Mouse (Mus musculus) embryonic fibroblast, embryonic 13.5 days (primary cell): ENCODE results near the gene Tenm4. TPM values are rescaled to one million over a fixed set of nuclear protein-coding genes. Genes with fewer than 3 reads are reported as not detected.
A peak's percentile ranks its signal among the peaks of the same experiment; 100 is the strongest.

Experiments
- H3K27ac ChIP-seq: 2 replicates; pipeline ENCODE4 v1.5.1; 2012; ENCODE audit warnings: low read length, control low read depth, inconsistent platforms; ENCODE audit not compliant: insufficient read depth
- H3K4me1 ChIP-seq: 2 replicates; pipeline ENCODE4 v1.6.1; 2011; ENCODE audit warnings: low read length; ENCODE audit not compliant: control insufficient read depth, insufficient read depth
- H3K4me3 ChIP-seq: 2 replicates; pipeline ENCODE4 v1.5.1; 2011; ENCODE audit warnings: mild to moderate bottlenecking, control low read depth, low read length; ENCODE audit not compliant: insufficient read depth
- CTCF ChIP-seq: IDR thresholded peaks from 2 replicates; pipeline ENCODE4 v1.5.1; 2011; ENCODE audit warnings: mild to moderate bottlenecking, control low read depth, low read length, moderate library complexity, borderline replicate concordance; ENCODE audit not compliant: insufficient read depth
- POLR2A ChIP-seq: IDR thresholded peaks from 2 replicates; pipeline ENCODE4 v1.6.1; 2011; ENCODE audit warnings: low read depth, mild to moderate bottlenecking, control low read depth, low read length, moderate library complexity
- polyA plus RNA-seq: library from polyadenylated mRNA; stranded (reverse); fragments of >200 nt; gene quantifications from 2 replicates; pipeline ENCODE4 v1.2.4, GENCODE M21; 2011; ENCODE audit warnings: low read depth; ENCODE audit not compliant: missing spikeins, insufficient read length

Gene Tenm4
- polyA plus RNA-seq, 1 experiment: 17.3 TPM

DNA sequence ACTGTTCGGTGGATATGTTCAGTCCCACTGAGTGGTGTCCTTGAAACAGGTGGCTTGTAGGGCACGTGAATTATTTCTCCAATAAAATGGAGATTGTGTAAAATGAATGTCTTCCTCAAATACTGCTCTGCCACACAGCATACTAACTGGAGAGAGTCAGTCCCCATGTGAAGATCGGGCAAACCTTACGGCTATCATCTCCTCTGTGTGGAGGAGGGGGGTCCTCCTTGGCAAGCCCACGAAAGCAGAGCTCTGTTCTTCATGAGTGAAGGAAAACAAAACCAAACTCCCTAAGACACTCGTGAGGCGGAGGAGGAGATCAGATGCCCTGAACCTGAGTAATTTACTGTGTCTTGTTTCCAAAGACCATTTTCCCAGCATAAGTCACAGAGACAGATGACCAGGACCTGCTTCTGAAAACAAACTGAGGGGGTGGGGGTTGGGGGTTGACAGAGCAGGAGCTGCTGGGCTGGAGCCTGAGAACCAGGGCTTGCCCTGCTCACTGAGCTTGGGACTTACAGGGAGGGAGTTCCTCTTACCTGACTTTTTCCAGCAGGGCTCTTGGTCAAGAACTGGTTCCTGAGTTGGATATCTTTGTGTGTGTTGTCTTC lies 464.9 kb downstream of the Tenm4 start:
- no peak overlapping the region for H3K4me3 ChIP-seq

DNA sequence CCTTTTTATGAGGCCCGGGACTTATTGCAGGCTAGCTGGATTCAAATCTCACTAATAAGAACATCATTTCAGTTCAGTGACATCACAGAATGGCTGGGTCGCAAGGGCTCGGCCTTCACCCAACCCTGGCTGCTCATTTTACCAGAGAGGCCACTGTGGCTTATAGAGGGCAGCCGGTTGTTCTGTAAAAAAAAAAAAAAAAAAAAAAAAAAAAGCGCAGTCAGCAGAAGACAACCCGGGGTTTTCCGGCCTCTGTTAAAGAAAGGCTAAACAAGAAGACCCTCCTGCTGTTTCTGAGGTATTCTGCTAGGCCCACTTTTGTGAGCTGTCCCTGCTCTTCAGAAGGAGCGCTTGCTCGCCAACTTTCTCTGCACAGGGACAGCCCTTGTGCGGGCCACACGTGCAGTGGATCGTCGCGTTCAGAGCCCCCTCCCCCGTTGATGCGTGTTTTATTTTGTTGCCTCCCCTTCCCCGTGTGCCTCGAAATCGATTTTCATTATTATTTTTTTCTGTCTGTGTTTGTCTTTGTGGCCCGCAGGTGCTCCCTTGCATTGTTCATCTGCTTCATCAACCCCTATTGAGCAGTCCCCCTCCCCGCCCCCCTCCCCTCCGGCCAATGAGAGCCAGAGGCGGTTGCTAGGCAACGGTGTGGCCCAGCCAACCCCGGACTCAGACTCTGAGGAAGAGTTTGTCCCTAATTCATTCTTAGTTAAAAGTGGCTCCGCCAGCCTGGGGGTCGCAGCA lies 472.6 kb downstream of the Tenm4 start:
- TF ChIP-seq CTCF (no peak), POLR2A (no peak)
- Histone ChIP-seq H3K4me3 (peak overlapping the region; percentile 30; the same call in 1 of the 2 replicates), H3K27ac (no peak overlapping the region), H3K4me1 (no peaks in the 10 kb centered on the region)

More for the DNA sequence above, 464.9 kb downstream of the Tenm4 start:
- TF ChIP-seq POLR2A (no peak), CTCF (no peak)
- H3K4me1 ChIP-seq: no peaks in the 10 kb centered on the region
- H3K27ac ChIP-seq: no peak overlapping the region

DNA sequence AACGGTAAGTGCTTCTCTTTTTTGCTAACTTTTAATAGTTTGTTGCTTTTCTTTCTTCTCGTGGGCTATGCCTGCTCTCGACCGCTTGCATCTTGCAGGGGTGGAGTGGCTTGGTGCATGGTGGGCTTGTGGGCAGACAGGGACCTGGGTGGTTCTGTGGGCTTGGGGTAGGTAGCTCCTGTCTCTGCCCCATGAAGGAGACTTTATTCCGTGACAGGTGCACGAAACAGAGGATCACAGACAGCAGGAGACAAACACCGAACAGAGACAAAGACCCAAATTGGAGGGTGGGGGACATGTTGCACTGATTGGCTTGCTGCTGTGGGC lies 473.1 kb downstream of the Tenm4 start:
- H3K27ac ChIP-seq: no peak overlapping the region
- TF ChIP-seq POLR2A (no peak), CTCF (no peak)
- no peak overlapping the region for H3K4me3 ChIP-seq
- no peaks in the 10 kb centered on the region for H3K4me1 ChIP-seq

DNA sequence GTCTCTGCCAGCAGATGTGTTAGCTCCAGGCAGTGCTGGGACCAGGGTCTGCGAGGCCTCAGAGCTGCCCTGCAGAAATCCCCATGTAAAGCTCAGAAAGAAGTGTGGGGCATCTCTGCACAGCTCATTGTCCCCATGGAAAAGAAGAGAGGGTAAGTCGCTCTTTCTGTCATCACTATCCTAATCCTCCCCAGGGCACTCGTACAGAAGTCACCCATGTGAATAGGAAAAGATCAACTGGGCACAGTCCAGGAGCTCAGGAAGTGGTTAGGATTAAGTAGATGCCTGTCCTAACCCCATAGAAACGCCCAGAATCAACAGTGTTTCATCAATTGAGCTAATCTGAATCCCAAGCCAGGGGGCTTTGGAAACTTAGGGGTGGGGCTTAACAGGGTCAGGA lies 476.6 kb downstream of the Tenm4 start:
- Histone ChIP-seq H3K4me1 (no peaks in the 10 kb centered on the region), H3K27ac (no peak overlapping the region), H3K4me3 (no peak overlapping the region)
- TF ChIP-seq CTCF (no peak), POLR2A (no peak)

DNA sequence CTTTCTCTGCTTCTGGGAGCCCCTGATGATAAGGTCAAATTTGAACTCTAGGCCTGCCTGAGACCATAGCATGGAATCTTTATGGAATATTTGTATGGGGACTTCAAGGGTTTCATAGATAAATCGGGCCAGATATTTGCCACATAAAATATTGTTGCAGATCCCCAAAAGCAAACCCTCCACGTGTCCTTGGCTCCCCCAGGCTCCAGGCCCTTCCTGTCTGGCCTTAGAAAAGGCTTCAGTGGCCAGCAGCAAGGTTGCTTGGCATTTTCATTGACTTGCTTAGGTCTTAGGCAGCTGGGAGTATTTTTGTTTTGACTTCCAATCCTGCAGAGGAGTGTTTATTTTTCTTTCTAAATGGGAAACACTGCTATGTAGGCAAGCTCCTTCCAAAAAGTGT lies 477.6 kb downstream of the Tenm4 start:
- TF ChIP-seq POLR2A (no peak), CTCF (no peak)
- no peaks in the 10 kb centered on the region for H3K4me1 ChIP-seq
- no peak overlapping the region for H3K27ac ChIP-seq
- no peak overlapping the region for H3K4me3 ChIP-seq

DNA sequence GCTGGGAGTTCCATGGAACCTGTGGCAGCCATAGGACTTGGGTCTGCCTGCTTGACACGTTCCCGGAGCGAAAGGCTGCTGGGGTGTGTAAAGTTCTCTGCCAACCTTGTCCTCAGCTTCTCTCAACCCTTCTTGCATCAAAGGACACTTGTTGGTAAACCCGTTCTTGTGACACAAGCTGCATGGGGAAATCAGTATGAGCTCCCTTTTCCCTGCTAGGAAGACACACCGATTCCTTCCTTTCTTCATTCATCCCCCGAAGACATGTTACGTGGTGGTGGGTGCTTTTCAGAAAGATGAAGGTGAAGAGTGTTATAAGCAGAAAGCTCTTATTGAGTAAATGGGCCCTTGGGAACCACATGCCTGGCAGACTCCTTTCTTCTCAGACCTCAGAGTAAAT lies 478.1 kb downstream of the Tenm4 start:
- Histone ChIP-seq H3K27ac (no peak overlapping the region), H3K4me3 (no peak overlapping the region)

DNA sequence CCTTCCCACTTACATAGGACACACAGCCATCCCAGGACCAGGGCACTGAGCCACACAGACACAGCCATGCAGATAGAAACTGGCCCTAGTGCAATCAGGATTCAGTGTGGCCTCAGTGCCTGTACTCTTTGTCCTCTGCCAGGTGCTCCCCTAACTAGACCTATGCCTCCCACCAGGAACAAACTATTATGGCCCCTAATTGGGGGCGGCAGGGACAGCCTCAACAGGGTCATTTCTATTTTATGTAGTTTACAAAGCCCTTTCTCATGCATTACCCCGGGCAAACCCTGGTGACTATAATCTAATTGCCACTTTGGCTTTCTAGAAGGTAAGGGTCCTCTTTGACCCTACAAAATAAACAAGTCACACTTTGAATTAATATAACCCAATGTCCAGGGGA lies 479.4 kb downstream of the Tenm4 start:
- TF ChIP-seq POLR2A (no peak), CTCF (no peak)
- Histone ChIP-seq H3K4me3 (no peak overlapping the region), H3K27ac (no peak overlapping the region), H3K4me1 (no peaks in the 10 kb centered on the region)

More for the DNA sequence above, 478.1 kb downstream of the Tenm4 start:
- no peak for TF ChIP-seq POLR2A
- TF ChIP-seq CTCF: no peak
- no peaks in the 10 kb centered on the region for H3K4me1 ChIP-seq

DNA sequence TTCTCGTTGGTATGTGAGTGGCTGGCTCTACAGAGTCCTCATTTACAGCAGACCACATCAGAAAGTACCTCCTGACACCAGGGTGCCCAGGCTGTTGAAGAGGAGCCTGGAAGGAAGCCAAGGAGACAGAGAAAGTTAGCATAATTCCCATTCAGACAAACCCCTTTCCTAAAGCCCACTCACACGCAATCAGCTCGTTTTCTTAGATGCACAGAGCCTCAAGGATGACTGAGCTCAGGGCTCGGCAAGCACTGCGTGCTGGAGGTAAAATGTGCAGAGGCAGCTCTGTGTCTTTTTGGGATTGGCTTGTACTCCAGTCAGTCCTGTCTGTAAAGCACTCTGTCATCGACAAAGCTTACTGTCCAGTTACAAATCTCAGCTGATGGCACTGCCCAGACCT lies 480.0 kb downstream of the Tenm4 start:
- Histone ChIP-seq H3K27ac (no peak overlapping the region), H3K4me3 (no peak overlapping the region), H3K4me1 (no peaks in the 10 kb centered on the region)
- TF ChIP-seq CTCF: no peak
- TF ChIP-seq POLR2A: no peak

DNA sequence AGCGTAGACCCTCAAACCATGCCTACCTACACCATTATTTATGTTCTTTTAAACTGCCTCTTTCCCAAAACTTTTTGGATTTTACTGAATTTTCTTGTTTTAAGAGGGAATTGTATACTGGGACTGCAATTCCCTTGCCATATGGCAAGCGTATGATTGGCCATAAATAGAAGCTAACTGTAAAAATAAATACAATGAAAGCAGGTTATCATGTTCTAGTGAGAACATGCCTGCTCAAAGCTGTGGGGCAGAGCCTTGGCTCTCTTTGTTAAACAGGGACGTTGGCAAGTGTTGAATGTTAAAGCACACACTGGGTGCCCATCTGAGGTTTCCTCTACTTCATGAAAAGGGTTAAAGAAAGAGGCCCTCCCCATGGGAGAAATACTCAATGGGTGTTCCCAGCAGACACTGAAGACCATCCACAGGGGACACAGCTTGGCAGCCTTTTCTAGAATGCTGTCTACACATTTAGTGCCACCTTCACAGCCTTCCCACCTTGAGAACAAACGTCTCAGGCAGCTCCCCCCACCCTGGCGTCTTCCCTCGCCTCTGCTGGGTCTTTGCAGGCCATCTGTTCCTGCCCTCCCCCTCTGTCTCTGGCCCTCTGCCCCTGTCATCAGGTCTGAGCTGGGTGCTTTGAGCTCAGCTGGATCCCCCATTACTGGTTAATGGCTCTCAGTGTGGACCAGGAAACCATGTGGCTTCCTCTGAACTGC lies 480.7 kb downstream of the Tenm4 start:
- Histone ChIP-seq H3K4me1 (no peaks in the 10 kb centered on the region), H3K27ac (no peak overlapping the region), H3K4me3 (no peak overlapping the region)
- TF ChIP-seq POLR2A (no peak), CTCF (no peak)

DNA sequence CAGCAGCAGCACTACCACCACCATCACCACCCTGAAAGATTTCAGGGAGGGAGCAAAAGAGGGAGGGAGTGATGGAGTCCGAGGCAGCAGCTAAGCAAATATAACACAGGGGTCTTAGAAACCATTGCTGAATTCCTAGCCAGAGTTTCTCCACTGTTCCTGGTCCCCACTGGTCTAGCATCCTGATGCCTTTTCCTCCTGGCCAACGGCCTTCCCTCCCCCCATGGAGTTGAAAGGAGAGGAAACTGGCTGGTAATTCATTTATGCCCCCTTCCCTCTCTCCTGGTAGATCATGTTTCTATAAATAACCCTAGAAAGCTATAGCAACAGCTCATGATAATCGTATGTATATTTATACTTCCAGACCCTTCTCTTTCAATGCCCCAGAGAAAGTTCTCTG lies 481.8 kb downstream of the Tenm4 start:
- H3K4me3 ChIP-seq: no peak overlapping the region
- no peak for TF ChIP-seq CTCF
- TF ChIP-seq POLR2A: no peak
- 0 out of 2 replicates have a peak, but pooled peaks cover 2% of the 10 kb centered on the region for H3K4me1 ChIP-seq
- H3K27ac ChIP-seq: no peak overlapping the region
